Mouse (Mus musculus) lung, embryonic 16.5 days (tissue): ENCODE measurements at regions not wholly inside any gene's neighbourhood (a gene's known extent, or its start where the extent isn't known, plus 50 kb on each side); places are given as distances from the start of the nearest gene placed in this dataset.

ENCODE experiments used
- ATAC-seq: fragments of 200-750 bp; cut with Nextera tagmentation; 2 replicates; pipeline ENCODE4 v1.8.0; 2017; ENCODE audit warnings: low read depth, mild to moderate bottlenecking, moderate library complexity
- H3K27ac ChIP-seq: fragments of 300-500 bp; sonication (generic); 2 replicates; pipeline ENCODE4 v1.5.1; 2014; ENCODE audit warnings: mild to moderate bottlenecking, control low read depth, low read length
- H3K27me3 ChIP-seq: fragments of 300-500 bp; sonication (generic); 2 replicates; pipeline ENCODE4 v1.6.1; 2014; ENCODE audit warnings: low read depth, low read length, mixed read lengths; ENCODE audit not compliant: control insufficient read depth, insufficient read depth
- H3K36me3 ChIP-seq: fragments of 300-500 bp; sonication (generic); 2 replicates; pipeline ENCODE4 v1.6.1; 2014; ENCODE audit warnings: low read length; ENCODE audit not compliant: control insufficient read depth, insufficient read depth
- H3K4me1 ChIP-seq: fragments of 300-500 bp; sonication (generic); replicated peaks from 2 replicates; pipeline ENCODE4 v1.6.1; 2014; ENCODE audit warnings: low read length, mixed read lengths; ENCODE audit not compliant: control insufficient read depth, insufficient read depth
- H3K4me2 ChIP-seq: fragments of 300-500 bp; sonication (generic); 2 replicates; pipeline ENCODE4 v1.6.1; 2014; ENCODE audit warnings: low read depth, low read length, control low read depth
- H3K4me3 ChIP-seq: fragments of 300-500 bp; sonication (generic); 2 replicates; pipeline ENCODE4 v1.5.1; 2014; ENCODE audit warnings: mild to moderate bottlenecking, low read length, control low read depth
- H3K9ac ChIP-seq: fragments of 300-500 bp; sonication (generic); 2 replicates; pipeline ENCODE4 v1.6.1; 2014; ENCODE audit warnings: low read length, control low read depth
- H3K9me3 ChIP-seq: fragments of 300-500 bp; sonication (generic); 2 replicates; pipeline ENCODE4 v1.6.1; 2016; ENCODE audit warnings: low read length; ENCODE audit not compliant: control insufficient read depth
- WGBS: fragments of 180-500 bp; shearing (Covaris S2); extraction: QIAGEN DNeasy Blood & Tissue Kit; methylation state at CpG from one replicate; pipeline ENCODE4 v1.1.7; 2014; 5-methylcytosine and 5-hydroxymethylcytosine counted together

DNA sequence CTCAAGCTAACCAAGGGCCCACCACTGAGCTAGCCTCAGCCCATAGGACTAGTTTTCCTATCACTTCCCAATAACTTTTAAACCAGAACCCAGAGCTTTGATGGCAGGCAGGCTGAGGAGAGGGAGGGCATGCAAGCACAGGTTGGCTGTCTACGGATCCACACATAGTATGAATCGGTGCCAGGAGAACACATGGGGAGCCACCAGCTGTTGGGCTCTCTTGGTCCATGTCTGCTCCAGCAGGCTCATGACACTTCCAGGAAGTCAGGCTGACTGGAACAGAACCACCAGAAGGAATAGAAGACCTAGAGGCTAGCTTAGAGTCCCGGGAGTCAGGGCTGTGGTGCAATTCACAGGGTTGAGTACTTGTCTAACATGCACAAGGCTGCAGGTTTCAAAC, 86.0 kb upstream of the 1700016C15Rik start:
- WGBS: 76% methylated on average over 3 of the region's 3 CpGs
- no peak overlapping the region for H3K27ac ChIP-seq
- no peak overlapping the region for H3K9ac ChIP-seq

DNA sequence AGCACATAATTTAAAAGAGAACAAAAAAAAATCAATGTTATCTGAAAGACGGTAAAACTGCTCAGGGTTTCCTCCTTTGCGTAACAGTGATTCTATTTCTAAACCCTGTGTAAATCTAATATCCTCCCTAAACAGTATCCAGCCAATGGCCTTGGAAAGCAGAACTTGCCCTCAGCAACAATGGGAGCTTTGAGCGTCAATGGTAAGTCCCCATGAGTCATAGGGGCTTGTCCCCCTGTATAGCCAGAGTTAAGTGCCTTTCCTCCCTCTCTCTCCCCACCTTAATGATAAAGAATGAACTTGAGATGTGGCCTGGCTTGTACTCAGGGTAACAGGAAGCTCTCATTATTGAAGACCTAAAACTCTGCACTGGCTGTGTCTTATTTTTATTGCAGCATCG, 85.4 kb upstream of the 1700016C15Rik start:
- no peak for ATAC-seq
- 59% methylated on average over 4 of the region's 4 CpGs for WGBS
- Histone ChIP-seq H3K9me3 (no peaks in the 10 kb centered on the region), H3K27me3 (no peaks in the 10 kb centered on the region), H3K4me1 (no peaks in the 10 kb centered on the region; the same call in 1 of the 2 replicates), H3K9ac (no peak overlapping the region), H3K4me2 (no peak overlapping the region), H3K36me3 (no peaks in the 10 kb centered on the region), H3K27ac (no peak overlapping the region), H3K4me3 (no peak overlapping the region)

More for the DNA sequence above, 86.0 kb upstream of the 1700016C15Rik start:
- no peaks in the 10 kb centered on the region for H3K36me3 ChIP-seq
- H3K4me1 ChIP-seq: no peaks in the 10 kb centered on the region; the same call in 1 of the 2 replicates
- no peak overlapping the region for H3K4me3 ChIP-seq
- no peak overlapping the region for H3K4me2 ChIP-seq
- no peak for ATAC-seq
- H3K9me3 ChIP-seq: no peaks in the 10 kb centered on the region
- no peaks in the 10 kb centered on the region for H3K27me3 ChIP-seq

DNA sequence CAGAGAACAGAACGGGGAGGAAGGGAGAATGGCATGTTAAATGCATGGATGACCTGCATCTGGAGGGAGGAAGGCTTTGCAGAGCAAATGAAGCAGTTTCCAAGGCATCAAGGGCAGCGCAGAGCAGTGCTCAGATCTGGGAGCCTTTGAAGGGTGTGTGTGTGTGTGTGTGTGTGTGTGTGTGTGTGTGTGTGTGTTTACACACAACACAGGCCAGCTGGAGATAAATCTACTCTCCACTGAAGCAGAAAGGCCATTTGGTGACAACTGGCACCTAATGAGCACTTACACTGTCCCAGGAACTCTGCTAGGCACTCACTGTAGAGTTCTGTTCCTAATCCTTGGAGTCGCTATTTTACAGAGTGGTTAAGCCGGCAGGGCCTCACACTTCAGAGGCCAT, 84.3 kb upstream of the 1700016C15Rik start:
- H3K27ac ChIP-seq: no peak overlapping the region
- H3K36me3 ChIP-seq: no peaks in the 10 kb centered on the region
- no peak overlapping the region for H3K9ac ChIP-seq
- H3K27me3 ChIP-seq: no peaks in the 10 kb centered on the region
- no peaks in the 10 kb centered on the region for H3K9me3 ChIP-seq
- H3K4me2 ChIP-seq: no peak overlapping the region
- ATAC-seq: no peak
- H3K4me3 ChIP-seq: no peak overlapping the region
- 52% methylated on average over 4 of the region's 4 CpGs for WGBS
- H3K4me1 ChIP-seq: no peaks in the 10 kb centered on the region; the same call in 1 of the 2 replicates

DNA sequence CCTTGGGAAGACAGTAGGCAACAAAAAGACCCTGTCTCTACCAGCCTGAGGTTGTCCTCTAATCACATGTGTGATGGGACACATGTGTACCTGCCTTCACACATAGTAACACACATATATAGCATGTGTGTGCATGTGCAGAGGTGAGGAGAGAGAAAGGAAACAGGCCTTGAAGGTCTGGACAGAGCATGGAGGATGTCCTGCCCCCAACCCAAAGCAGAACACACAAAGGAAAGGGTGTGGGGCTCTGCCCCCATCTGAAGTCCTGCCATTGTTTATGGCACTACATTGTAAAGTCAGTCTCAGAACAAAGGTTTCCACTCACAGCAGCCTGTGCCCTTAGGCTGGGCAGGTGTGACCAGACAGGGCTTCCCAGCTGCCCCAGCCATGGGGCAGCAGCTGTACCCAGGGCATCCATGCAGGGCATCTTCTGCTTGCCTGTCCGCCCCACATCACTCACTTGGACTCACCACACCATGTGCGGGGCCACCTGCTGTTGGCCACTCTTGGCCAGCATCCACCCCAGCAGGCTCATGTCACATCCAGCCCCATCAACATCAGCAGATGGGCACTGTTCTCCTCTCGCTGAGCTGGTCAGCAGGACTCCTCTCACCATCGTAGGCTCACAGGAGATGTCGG, 83.6 kb upstream of the 1700016C15Rik start:
- 67% methylated on average over 5 of the region's 5 CpGs for WGBS
- H3K27ac ChIP-seq: no peak overlapping the region
- no peak overlapping the region for H3K9ac ChIP-seq
- no peaks in the 10 kb centered on the region for H3K36me3 ChIP-seq
- H3K4me1 ChIP-seq: no peaks in the 10 kb centered on the region; the same call in 1 of the 2 replicates
- H3K4me2 ChIP-seq: no peak overlapping the region
- no peak for ATAC-seq
- H3K9me3 ChIP-seq: no peaks in the 10 kb centered on the region
- no peaks in the 10 kb centered on the region for H3K27me3 ChIP-seq
- H3K4me3 ChIP-seq: no peak overlapping the region

DNA sequence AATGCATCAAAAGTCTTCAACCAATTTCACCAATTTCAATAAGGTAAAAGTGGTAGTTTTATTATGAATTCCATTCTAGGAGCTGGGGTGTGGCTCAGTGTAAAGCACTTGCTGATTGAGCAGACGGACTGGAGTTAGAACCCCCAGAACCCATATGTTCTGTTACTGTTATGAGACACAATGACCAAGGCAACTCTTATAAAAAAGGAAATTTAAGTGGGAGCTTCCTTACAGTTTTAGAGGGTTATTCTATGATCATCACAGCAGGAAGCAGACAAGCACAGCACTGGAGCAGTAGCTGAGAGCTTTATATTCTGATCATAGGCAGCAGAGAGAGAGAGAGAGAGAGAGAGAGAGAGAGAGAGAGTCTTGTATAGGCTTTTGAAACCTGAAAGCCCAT, 81.7 kb upstream of the 1700016C15Rik start:
- Histone ChIP-seq H3K4me3 (no peak overlapping the region), H3K9ac (no peak overlapping the region), H3K4me1 (no peaks in the 10 kb centered on the region), H3K4me2 (no peak overlapping the region), H3K27me3 (no peaks in the 10 kb centered on the region), H3K27ac (no peak overlapping the region), H3K9me3 (no peaks in the 10 kb centered on the region), H3K36me3 (no peaks in the 10 kb centered on the region)
- 88% methylated on average over 1 of the region's 1 CpGs for WGBS
- no peak for ATAC-seq

DNA sequence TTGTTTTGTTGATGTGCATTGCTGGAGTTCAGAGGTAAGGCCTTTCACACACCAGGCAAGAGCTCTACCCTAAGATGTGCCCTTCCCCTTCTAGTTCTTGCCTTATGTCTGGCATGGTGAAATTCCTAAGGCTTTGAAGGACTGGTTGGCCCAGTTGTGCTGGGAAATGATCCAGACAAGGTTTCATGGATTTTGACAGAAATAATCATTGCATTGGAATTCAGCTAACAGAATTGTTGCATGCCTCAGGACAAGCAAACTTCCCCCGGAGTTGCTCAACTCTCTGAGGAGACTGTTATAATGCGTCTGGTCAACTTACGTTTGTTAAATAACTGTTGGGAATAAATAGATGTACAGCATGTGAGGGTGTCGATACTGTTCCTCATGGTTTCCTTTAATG, 80.6 kb upstream of the 1700016C15Rik start:
- Histone ChIP-seq H3K4me2 (no peak overlapping the region), H3K9ac (no peak overlapping the region), H3K9me3 (no peaks in the 10 kb centered on the region), H3K27me3 (no peaks in the 10 kb centered on the region), H3K27ac (no peak overlapping the region), H3K4me3 (no peak overlapping the region), H3K4me1 (no peaks in the 10 kb centered on the region), H3K36me3 (no peaks in the 10 kb centered on the region)
- WGBS: 54% methylated on average over 4 of the region's 4 CpGs
- ATAC-seq: peak; percentile 31; the same call in 1 of the 2 replicates

DNA sequence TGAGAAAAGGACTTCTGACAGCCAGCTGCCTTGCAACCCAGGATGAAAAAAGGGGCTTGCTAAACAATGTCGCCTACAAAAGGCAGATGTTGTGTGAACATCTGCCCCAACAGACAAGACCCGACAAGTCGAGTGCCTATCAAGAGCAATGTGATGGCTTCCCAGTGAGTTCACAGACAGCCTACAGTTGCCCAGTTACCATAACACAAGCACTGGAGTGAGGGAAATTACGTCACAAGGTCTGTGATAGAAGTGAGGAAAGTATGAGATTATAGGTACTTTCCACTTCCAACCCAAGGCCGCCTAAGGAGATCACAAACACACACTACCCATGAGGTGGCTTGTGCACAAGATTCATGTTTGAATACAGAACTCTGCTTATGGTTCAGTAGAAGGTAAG, 78.4 kb upstream of the 1700016C15Rik start:
- Histone ChIP-seq H3K27ac (no peak overlapping the region), H3K36me3 (no peaks in the 10 kb centered on the region), H3K9ac (no peak overlapping the region), H3K4me1 (no peaks in the 10 kb centered on the region), H3K4me2 (no peak overlapping the region), H3K4me3 (no peak overlapping the region), H3K27me3 (no peaks in the 10 kb centered on the region), H3K9me3 (no peaks in the 10 kb centered on the region)
- WGBS: 61% methylated on average over 5 of the region's 5 CpGs
- no peak for ATAC-seq

DNA sequence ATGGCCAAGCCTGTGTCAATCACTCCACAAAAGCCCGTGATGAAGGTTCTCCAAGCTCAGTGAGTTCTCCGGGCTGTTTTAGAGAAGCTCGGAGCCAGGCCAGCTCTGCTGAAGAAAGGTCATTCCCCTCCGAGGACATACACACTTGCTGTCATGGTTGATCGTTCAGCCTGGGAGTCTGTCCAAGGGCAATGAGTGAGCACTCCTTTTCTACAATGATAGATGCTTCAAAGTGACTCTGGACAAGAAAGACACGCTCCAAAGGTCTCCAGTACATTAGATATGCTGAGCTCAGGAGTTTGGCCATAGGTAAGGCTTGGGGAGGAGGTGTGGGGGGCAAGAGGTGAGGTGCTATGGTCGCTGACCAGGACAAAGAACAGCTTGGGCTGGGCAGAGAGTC, 66.5 kb upstream of the 1700016C15Rik start:
- WGBS: 72% methylated on average over 7 of the region's 7 CpGs
- Histone ChIP-seq H3K27me3 (no peaks in the 10 kb centered on the region), H3K9ac (no peak overlapping the region), H3K4me2 (no peak overlapping the region), H3K9me3 (no peaks in the 10 kb centered on the region), H3K4me1 (no peaks in the 10 kb centered on the region), H3K36me3 (no peaks in the 10 kb centered on the region), H3K4me3 (no peak overlapping the region), H3K27ac (no peak overlapping the region)
- ATAC-seq: no peak

DNA sequence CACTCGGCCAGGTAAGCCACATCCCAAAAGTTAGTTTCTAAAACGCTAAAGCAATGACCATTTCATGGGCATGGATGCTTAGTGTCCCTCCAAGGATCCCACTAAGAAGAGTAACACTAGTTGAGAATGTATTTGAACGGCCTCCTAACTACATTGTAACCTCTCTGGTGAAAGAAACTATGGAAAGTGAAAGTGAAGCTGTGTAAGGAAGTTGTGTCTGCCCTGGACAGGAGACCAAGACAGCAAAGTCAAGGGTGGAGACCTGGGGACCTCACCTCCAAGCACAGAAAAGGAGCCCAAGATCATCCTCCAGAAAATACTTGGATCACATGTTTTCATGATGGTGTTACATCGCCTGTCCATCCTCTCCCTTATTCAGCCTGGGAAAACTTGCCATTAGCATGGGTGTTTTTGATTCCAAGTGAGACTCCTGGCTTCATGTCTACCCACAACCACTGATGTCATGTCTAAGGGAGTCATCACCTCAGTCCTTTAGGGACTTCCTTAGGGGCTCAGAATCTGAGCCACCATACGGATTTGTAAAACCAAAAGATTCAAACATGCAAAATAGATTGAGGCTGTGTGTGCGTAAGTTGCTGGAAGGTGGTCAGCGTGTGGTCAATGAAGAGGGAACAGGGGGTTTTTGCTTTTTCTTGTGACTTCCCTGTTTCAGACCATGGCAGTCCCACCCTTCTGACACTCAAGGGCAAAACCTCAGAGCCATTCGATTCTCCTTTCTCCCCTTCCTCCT, 62.4 kb upstream of the 1700016C15Rik start:
- WGBS: 82% methylated on average over 8 of the region's 8 CpGs
- H3K27me3 ChIP-seq: no peaks in the 10 kb centered on the region

More for the DNA sequence above, 62.4 kb upstream of the 1700016C15Rik start:
- H3K4me1 ChIP-seq: no peaks in the 10 kb centered on the region
- H3K27ac ChIP-seq: no peak overlapping the region
- no peak overlapping the region for H3K9ac ChIP-seq
- no peak overlapping the region for H3K4me2 ChIP-seq
- no peak for ATAC-seq
- H3K36me3 ChIP-seq: no peaks in the 10 kb centered on the region
- no peaks in the 10 kb centered on the region for H3K9me3 ChIP-seq
- H3K4me3 ChIP-seq: no peak overlapping the region
